Mouse (Mus musculus) stomach, postnatal 0 days (tissue): ENCODE data around the gene Ifnlr1.

Experiments used
- CTCF ChIP-seq: IDR thresholded peaks from 2 replicates; pipeline ENCODE4 v1.5.1; 2016; ENCODE audit warnings: antibody characterized with exemption, low read depth, mild to moderate bottlenecking, moderate library complexity
- EP300 ChIP-seq: optimal IDR thresholded peaks from 2 replicates; pipeline ENCODE3; 2016; ENCODE audit warnings: antibody characterized with exemption

DNA sequence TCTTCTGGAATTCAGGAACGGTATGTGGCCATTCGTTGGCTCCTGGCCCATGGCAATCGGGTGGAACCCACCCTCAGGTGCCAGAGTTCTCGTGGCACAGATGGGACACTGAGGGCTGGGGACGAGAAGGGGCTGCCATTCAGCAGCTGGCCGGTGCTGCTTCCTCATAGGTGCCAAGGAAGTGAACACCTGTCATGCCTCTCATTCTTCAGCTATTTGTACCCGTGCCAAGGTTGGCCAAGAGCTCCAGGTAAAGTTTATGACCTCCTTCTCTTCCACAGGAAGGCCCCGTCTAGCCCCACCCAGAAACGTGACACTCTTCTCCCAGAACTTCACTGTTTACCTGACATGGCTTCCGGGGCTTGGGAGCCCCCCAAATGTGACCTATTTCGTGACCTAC is 4.2 kb downstream of the Ifnlr1 start:
- TF ChIP-seq CTCF (no peak), EP300 (no peak)
